Mouse (Mus musculus) neural tube, embryonic 13.5 days (tissue): ENCODE data around the gene Sult1e1. TPM values are rescaled to one million over a fixed set of nuclear protein-coding genes. Genes with fewer than 3 reads are reported as not detected.

Experiments used
- ATAC-seq: fragments of 200-750 bp; cut with Nextera tagmentation; 2 replicates; pipeline ENCODE4 v1.8.0; 2017; ENCODE audit warnings: low read depth, mild to moderate bottlenecking, moderate TSS enrichment, moderate library complexity
- H3K27ac ChIP-seq: fragments of 300-500 bp; sonication (generic); replicated peaks from 2 replicates; pipeline ENCODE4 v1.5.1; 2015; ENCODE audit warnings: moderate library complexity, mild to moderate bottlenecking, inconsistent platforms
- H3K27me3 ChIP-seq: fragments of 300-500 bp; sonication (generic); 2 replicates; pipeline ENCODE4 v1.6.1; 2015; ENCODE audit warnings: mild to moderate bottlenecking, inconsistent platforms
- H3K36me3 ChIP-seq: fragments of 300-500 bp; sonication (generic); 2 replicates; pipeline ENCODE4 v1.6.1; 2015; ENCODE audit warnings: mild to moderate bottlenecking, inconsistent platforms
- H3K4me1 ChIP-seq: fragments of 300-500 bp; sonication (generic); replicated peaks from 2 replicates; pipeline ENCODE4 v1.6.1; 2015; ENCODE audit warnings: inconsistent platforms
- H3K4me2 ChIP-seq: fragments of 300-500 bp; sonication (generic); 2 replicates; pipeline ENCODE4 v1.6.1; 2015; ENCODE audit warnings: inconsistent platforms, mild to moderate bottlenecking, moderate library complexity
- H3K4me3 ChIP-seq: fragments of 300-500 bp; sonication (generic); 2 replicates; pipeline ENCODE4 v1.5.1; 2015; ENCODE audit warnings: mild to moderate bottlenecking, inconsistent platforms
- H3K9ac ChIP-seq: fragments of 300-500 bp; sonication (generic); 2 replicates; pipeline ENCODE4 v1.6.1; 2015; ENCODE audit warnings: moderate library complexity, mild to moderate bottlenecking, inconsistent platforms
- H3K9me3 ChIP-seq: fragments of 300-500 bp; sonication (generic); 2 replicates; pipeline ENCODE4 v1.6.1; 2016; ENCODE audit warnings: inconsistent platforms
- WGBS: fragments of 180-500 bp; shearing (Covaris S2); methylation state at CpG from one replicate; pipeline ENCODE4 v1.1.7; 2015; 5-methylcytosine and 5-hydroxymethylcytosine counted together
- polyA plus RNA-seq: library from polyadenylated mRNA; unstranded; fragments of >200 nt; fragmentation: Nextera tagmentation; extraction: Ambion mirVana; gene quantifications from 2 replicates; pipeline ENCODE4 v1.2.1, GENCODE M21; 2015

Sult1e1 gene
- not detected in 2 replicates for polyA plus RNA-seq

GRCm38 (mm10) chr5:87591494-87591893 lies at the start of gene Sult1e1:
TSS of gene Sult1e1 (minus strand) at chr5:87591594.
- ATAC-seq, result no peak
- 82% methylated on average over 5 of the region's 5 CpGs for WGBS
- H3K4me1 ChIP-seq, result no peaks in the 10 kb centered on the region

DNA sequence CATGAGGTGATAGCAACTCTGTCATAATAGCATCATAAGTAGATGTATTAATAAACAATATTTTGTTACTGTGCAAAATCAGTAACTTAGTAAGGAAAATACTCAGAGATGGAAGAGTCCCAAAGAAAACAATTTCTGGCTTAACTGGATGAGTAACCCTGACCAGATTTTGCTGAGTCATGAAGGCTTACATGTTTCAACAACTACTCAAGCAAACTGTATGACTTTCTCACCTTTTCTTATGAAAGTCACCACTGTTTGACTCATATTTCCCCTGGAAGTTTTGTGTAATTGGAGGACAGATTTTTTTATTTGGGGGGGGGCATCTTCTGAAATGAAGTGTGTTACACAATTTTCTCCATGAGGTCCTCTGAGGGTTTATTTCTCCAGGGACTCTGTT lies 31.3 kb upstream of the Sult1e1 start:
- H3K27ac ChIP-seq, result no peak overlapping the region
- no peaks in the 10 kb centered on the region for H3K36me3 ChIP-seq
- H3K4me1 ChIP-seq, result no peaks in the 10 kb centered on the region
- no peak for ATAC-seq
- no peak overlapping the region for H3K9ac ChIP-seq
- H3K9me3 ChIP-seq, result no peaks in the 10 kb centered on the region
- no peak overlapping the region for H3K4me2 ChIP-seq
- H3K27me3 ChIP-seq, result no peaks in the 10 kb centered on the region
- no peak overlapping the region for H3K4me3 ChIP-seq

More at GRCm38 (mm10) chr5:87591494-87591893, at the start of gene Sult1e1:
- Histone ChIP-seq H3K4me2 (no peak within 1 kb of the TSS), H3K27me3 (no peaks in the 10 kb centered on the region), H3K9ac (no peak within 1 kb of the TSS), H3K27ac (no peak within 1 kb of the TSS), H3K4me3 (no peak within 1 kb of the TSS), H3K9me3 (no peaks in the 10 kb centered on the region), H3K36me3 (no peaks in the 10 kb centered on the region)

DNA sequence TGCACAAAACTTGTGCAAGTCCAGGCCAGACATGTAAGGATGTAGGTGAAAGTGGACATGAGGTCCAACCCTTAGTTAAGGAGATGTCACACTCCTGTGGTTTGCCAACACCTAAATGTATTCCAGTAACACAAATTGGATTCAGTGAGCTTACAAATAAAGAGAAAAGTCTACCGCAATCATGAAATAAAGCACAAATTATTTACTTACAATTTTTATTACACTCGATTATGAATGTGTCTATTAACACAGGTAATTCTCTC lies 23.7 kb upstream of the Sult1e1 start:
- H3K9me3 ChIP-seq, result no peaks in the 10 kb centered on the region
- no peak overlapping the region for H3K4me2 ChIP-seq
- no peak overlapping the region for H3K27ac ChIP-seq
- no peaks in the 10 kb centered on the region for H3K4me1 ChIP-seq
- H3K36me3 ChIP-seq, result no peaks in the 10 kb centered on the region
- no peak overlapping the region for H3K9ac ChIP-seq
- no peak for ATAC-seq
- no peaks in the 10 kb centered on the region for H3K27me3 ChIP-seq
- WGBS, result 86% methylated on average over 2 of the region's 2 CpGs
- H3K4me3 ChIP-seq, result no peak overlapping the region

GRCm38 (mm10) chr5:87614364-87615127 lies 23.2 kb upstream of the Sult1e1 start:
- ATAC-seq, result no peak
- no peak overlapping the region for H3K4me2 ChIP-seq
- H3K4me1 ChIP-seq, result no peaks in the 10 kb centered on the region
- no peak overlapping the region for H3K27ac ChIP-seq
- H3K4me3 ChIP-seq, result no peak overlapping the region
- no peaks in the 10 kb centered on the region for H3K27me3 ChIP-seq
- H3K9ac ChIP-seq, result no peak overlapping the region
- H3K36me3 ChIP-seq, result no peaks in the 10 kb centered on the region
- H3K9me3 ChIP-seq, result no peaks in the 10 kb centered on the region

DNA sequence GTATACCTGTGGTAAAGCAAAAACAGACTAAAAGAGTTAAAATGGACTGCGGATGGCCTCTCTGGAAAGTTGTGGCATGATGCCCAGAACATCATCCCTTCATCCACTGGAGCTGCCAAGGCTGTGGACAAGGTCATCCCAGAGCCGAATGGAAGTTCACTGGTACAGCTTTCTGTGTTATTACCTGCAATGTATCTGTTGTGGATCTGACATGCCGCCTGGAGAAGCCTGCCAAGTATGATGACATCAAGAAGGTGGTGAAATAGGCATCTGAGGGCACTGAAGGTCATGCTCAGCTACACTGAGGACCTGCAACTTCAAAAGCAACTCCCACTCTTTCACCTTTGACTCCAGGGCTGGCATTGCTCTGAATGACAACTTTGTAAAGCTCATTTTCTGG lies 9.6 kb upstream of the Sult1e1 start:
- no peaks in the 10 kb centered on the region for H3K4me1 ChIP-seq
- no peak for ATAC-seq
- no peak overlapping the region for H3K4me2 ChIP-seq
- H3K27ac ChIP-seq, result no peak overlapping the region
- no peaks in the 10 kb centered on the region for H3K36me3 ChIP-seq
- H3K9me3 ChIP-seq, result no peaks in the 10 kb centered on the region
- H3K27me3 ChIP-seq, result no peaks in the 10 kb centered on the region
- WGBS, result 87% methylated on average over 3 of the region's 3 CpGs
- no peak overlapping the region for H3K9ac ChIP-seq
- H3K4me3 ChIP-seq, result no peak overlapping the region

GRCm38 (mm10) chr5:87597891-87598290 lies 6.5 kb upstream of the Sult1e1 start:
- H3K9ac ChIP-seq, result no peak overlapping the region
- no peak overlapping the region for H3K4me2 ChIP-seq
- WGBS, result 73% methylated on average over 2 of the region's 2 CpGs
- no peak overlapping the region for H3K4me3 ChIP-seq
- H3K4me1 ChIP-seq, result no peaks in the 10 kb centered on the region
- no peaks in the 10 kb centered on the region for H3K27me3 ChIP-seq
- no peaks in the 10 kb centered on the region for H3K36me3 ChIP-seq
- H3K9me3 ChIP-seq, result no peaks in the 10 kb centered on the region
- ATAC-seq, result no peak
- H3K27ac ChIP-seq, result no peak overlapping the region

DNA sequence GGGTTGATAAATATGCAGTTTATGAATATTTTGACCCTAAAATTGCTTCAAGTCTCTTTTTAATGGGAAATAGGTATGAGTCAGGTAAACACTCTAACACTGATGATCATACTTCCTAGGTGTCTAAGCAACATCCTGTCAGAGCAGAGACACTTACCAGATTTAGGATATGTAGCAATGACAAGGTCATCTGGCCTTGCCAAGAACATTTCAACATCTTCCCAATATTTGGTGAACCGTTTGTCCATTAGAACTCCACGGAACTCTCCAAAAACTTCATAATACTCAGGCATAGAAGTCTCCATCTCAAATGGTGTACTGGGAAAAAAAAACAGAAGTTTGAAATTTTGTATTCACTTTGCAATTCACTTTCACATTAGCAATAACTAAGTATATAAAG lies 1.5 kb downstream of the Sult1e1 start:
- no peaks in the 10 kb centered on the region for H3K36me3 ChIP-seq
- H3K9me3 ChIP-seq, result no peaks in the 10 kb centered on the region
- no peak overlapping the region for H3K27ac ChIP-seq
- no peak overlapping the region for H3K4me2 ChIP-seq
- H3K4me1 ChIP-seq, result no peaks in the 10 kb centered on the region
- WGBS, result 96% methylated on average over 2 of the region's 2 CpGs
- no peak overlapping the region for H3K4me3 ChIP-seq
- no peaks in the 10 kb centered on the region for H3K27me3 ChIP-seq
- no peak for ATAC-seq
- H3K9ac ChIP-seq, result no peak overlapping the region

- Histone ChIP-seq H3K36me3 (no peaks in the 10 kb centered on the region), H3K9ac (no peak overlapping the region), H3K27ac (no peak overlapping the region), H3K4me1 (no peaks in the 10 kb centered on the region), H3K4me2 (no peak overlapping the region), H3K4me3 (no peak overlapping the region), H3K27me3 (no peaks in the 10 kb centered on the region), H3K9me3 (no peaks in the 10 kb centered on the region)
- WGBS, result 79% methylated on average over 1 of the region's 1 CpGs
- no peak for ATAC-seq
Observed at GRCm38 (mm10) chr5:87580389-87580788, 11.0 kb downstream of the Sult1e1 start.

DNA sequence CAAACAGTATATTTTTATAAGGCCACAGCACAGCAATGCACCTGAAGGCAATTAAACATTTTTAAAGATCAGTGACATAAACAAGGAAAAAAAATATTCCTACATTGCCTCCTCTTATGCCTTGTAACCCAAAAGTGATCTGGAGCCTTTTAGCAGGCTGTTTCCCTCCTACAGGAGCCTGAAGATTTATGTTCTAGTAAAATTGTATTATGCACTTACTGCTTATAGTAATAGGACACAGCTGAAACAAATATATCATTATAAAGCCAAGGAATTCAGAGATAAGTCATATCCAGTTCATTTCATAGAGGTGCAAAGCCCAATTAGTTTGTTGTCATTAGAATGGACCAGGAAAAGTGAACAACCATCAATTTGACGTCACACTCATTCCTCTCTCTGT lies 17.2 kb downstream of the Sult1e1 start:
- Histone ChIP-seq H3K9ac (no peak overlapping the region), H3K4me3 (no peak overlapping the region), H3K4me1 (no peaks in the 10 kb centered on the region), H3K27ac (no peak overlapping the region), H3K4me2 (no peak overlapping the region), H3K27me3 (no peaks in the 10 kb centered on the region), H3K9me3 (no peaks in the 10 kb centered on the region), H3K36me3 (no peaks in the 10 kb centered on the region)
- no peak for ATAC-seq
- WGBS, result 64% methylated on average over 1 of the region's 1 CpGs

DNA sequence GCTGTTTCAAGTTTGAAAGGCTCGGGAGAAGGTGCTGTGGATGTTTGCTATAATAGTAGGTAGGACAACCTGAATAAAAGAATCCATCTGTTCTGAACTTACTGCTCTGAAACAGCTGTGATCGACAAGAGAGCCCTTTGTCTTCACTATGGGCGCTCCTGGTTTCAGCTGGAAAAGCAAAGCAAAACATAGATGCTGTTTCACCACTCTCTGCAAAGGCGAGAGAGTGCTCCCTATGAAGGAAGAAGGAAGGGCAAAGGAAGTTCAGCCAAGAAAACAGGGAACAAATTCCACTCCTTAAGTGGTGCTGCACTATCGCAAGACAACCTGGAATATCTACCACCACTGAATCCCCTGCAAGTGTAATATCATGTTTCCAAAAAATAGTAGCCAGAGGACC lies 17.9 kb downstream of the Sult1e1 start:
- H3K27me3 ChIP-seq, result no peaks in the 10 kb centered on the region
- no peaks in the 10 kb centered on the region for H3K4me1 ChIP-seq
- WGBS, result 58% methylated on average over 5 of the region's 5 CpGs

DNA sequence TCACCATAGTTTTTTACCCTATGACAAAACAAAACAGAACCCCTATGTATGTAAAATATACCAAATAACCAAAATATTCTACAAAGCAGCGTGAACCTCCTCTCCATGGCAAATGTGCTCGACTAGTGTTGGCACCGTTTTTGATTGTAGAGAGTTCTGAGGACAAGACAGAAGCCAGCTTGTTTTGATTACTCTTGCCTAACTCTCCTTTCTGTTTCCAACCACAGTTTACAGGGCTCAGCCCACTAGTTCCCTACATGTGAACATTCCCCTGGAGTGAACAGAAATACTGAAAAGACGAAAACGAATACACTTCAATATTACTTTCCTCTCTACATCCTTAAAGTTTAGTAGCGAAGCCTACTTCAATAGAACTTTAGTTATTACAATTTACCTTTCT lies 18.6 kb downstream of the Sult1e1 start:
- H3K27ac ChIP-seq, result no peak overlapping the region
- H3K27me3 ChIP-seq, result no peaks in the 10 kb centered on the region
- no peak overlapping the region for H3K4me2 ChIP-seq
- no peak for ATAC-seq
- no peaks in the 10 kb centered on the region for H3K36me3 ChIP-seq
- H3K4me1 ChIP-seq, result no peaks in the 10 kb centered on the region
- H3K9ac ChIP-seq, result no peak overlapping the region
- 88% methylated on average over 6 of the region's 6 CpGs for WGBS
- H3K9me3 ChIP-seq, result no peaks in the 10 kb centered on the region
- no peak overlapping the region for H3K4me3 ChIP-seq

More for the DNA sequence above, 17.9 kb downstream of the Sult1e1 start:
- no peak overlapping the region for H3K27ac ChIP-seq
- no peak for ATAC-seq
- H3K9ac ChIP-seq, result no peak overlapping the region
- H3K4me2 ChIP-seq, result no peak overlapping the region
- H3K36me3 ChIP-seq, result no peaks in the 10 kb centered on the region
- H3K4me3 ChIP-seq, result no peak overlapping the region
- no peaks in the 10 kb centered on the region for H3K9me3 ChIP-seq

DNA sequence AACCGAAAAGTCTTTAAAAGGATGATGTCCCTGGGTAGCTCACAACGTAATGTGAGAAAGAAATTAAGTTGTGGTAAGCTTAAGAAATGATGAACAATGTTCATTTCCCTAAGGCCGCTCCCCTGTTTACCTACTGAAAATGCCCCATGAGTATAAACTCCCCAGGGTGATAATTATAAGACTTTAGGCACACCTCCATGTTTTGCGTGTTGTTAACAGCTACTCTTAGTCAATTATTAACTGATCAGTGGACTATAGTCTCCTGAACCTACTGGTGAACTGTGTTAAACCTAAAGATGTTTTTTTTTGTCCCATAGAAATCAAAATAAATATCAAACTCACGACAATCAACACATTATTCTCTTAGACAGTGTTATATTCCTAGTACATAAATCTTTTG lies 22.5 kb downstream of the Sult1e1 start, which contains the start of gene Sult1d1:
Sult1d1 (minus strand) TSS at position 183 of the 400 bp plus-strand sequence.
- 82% methylated on average over 5 of the region's 5 CpGs for WGBS

DNA sequence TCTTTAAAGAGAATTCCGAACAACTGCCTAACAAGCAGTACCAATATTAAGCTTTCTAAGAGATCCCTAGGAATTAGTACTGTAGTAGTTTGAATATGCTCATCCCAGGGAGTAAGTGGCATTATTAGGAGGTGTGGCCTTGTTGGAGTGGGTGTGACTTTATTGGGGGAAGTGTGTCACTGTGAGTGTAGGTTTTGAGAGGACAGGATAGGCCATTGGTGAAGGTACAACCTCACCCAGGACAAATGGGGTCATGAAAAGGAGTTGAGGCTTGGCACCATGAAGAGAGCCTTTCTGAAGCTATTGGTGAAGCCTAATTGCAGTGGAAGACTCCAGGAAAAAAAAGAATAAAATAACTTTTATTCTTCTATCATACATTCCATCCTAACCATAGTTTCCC lies 24.1 kb downstream of the Sult1e1 start:
- WGBS, result 87% methylated on average over 1 of the region's 1 CpGs
- no peak overlapping the region for H3K27ac ChIP-seq
- ATAC-seq, result no peak
- no peak overlapping the region for H3K9ac ChIP-seq
- H3K4me2 ChIP-seq, result no peak overlapping the region
- H3K4me3 ChIP-seq, result no peak overlapping the region
- no peaks in the 10 kb centered on the region for H3K9me3 ChIP-seq
- no peaks in the 10 kb centered on the region for H3K27me3 ChIP-seq
- H3K36me3 ChIP-seq, result no peaks in the 10 kb centered on the region
- H3K4me1 ChIP-seq, result no peaks in the 10 kb centered on the region

More for the DNA sequence above, 22.5 kb downstream of the Sult1e1 start, which contains the start of gene Sult1d1:
- no peak within 1 kb of the TSS for H3K9ac ChIP-seq
- no peaks in the 10 kb centered on the region for H3K9me3 ChIP-seq
- H3K4me1 ChIP-seq, result no peaks in the 10 kb centered on the region
- no peak within 1 kb of the TSS for H3K4me2 ChIP-seq
- H3K36me3 ChIP-seq, result no peaks in the 10 kb centered on the region
- no peak within 1 kb of the TSS for H3K27ac ChIP-seq
- no peak within 1 kb of the TSS for H3K4me3 ChIP-seq
- no peak for ATAC-seq
- no peaks in the 10 kb centered on the region for H3K27me3 ChIP-seq
